Mouse (Mus musculus) kidney, embryonic 14.5 days (tissue): ENCODE results near the gene Agl. TPM values are rescaled to one million over a fixed set of nuclear protein-coding genes. Genes with fewer than 3 reads are reported as not detected.

Experiments
- ATAC-seq: fragments of 200-750 bp; cut with Nextera tagmentation; 2 replicates; pipeline ENCODE4 v1.8.0; 2017; ENCODE audit warnings: moderate number of reproducible peaks, mild to moderate bottlenecking, moderate TSS enrichment, moderate library complexity; ENCODE audit not compliant: low FRiP score, low TSS enrichment
- H3K27ac ChIP-seq: fragments of 300-500 bp; sonication (generic); 2 replicates; pipeline ENCODE4 v1.5.1; 2014; ENCODE audit warnings: low read depth, mild to moderate bottlenecking, low read length, moderate library complexity, mixed read lengths
- H3K27me3 ChIP-seq: fragments of 300-500 bp; sonication (generic); 2 replicates; pipeline ENCODE4 v1.6.1; 2014; ENCODE audit warnings: mild to moderate bottlenecking, low read length; ENCODE audit not compliant: control insufficient read depth, insufficient read depth
- H3K36me3 ChIP-seq: fragments of 300-500 bp; sonication (generic); 2 replicates; pipeline ENCODE4 v1.6.1; 2014; ENCODE audit warnings: low read length, mixed read lengths; ENCODE audit not compliant: control insufficient read depth, insufficient read depth
- H3K4me1 ChIP-seq: fragments of 300-500 bp; sonication (generic); 2 replicates; pipeline ENCODE4 v1.6.1; 2014; ENCODE audit warnings: low read length, mixed read lengths; ENCODE audit not compliant: control insufficient read depth, insufficient read depth
- H3K4me2 ChIP-seq: fragments of 300-500 bp; sonication (generic); replicated peaks from 2 replicates; pipeline ENCODE4 v1.6.1; 2014; ENCODE audit warnings: low read depth, mild to moderate bottlenecking, low read length
- H3K4me3 ChIP-seq: fragments of 300-500 bp; sonication (generic); 2 replicates; pipeline ENCODE4 v1.5.1; 2014; ENCODE audit warnings: mild to moderate bottlenecking, low read length
- H3K9ac ChIP-seq: fragments of 300-500 bp; sonication (generic); 2 replicates; pipeline ENCODE4 v1.6.1; 2014; ENCODE audit warnings: low read depth, mild to moderate bottlenecking, low read length, moderate library complexity
- H3K9me3 ChIP-seq: fragments of 300-500 bp; sonication (generic); 2 replicates; pipeline ENCODE4 v1.6.1; 2016; ENCODE audit warnings: low read length; ENCODE audit not compliant: control insufficient read depth
- WGBS: fragments of 180-500 bp; shearing (Covaris S2); extraction: QIAGEN DNeasy Blood & Tissue Kit; methylation state at CpG from one replicate; pipeline ENCODE4 v1.1.7; 2014; 5-methylcytosine and 5-hydroxymethylcytosine counted together
- polyA plus RNA-seq: library from polyadenylated mRNA; unstranded; fragments of >200 nt; fragmentation: Nextera tagmentation; extraction: Ambion mirVana; gene quantifications from 2 replicates; pipeline ENCODE4 v1.2.1, GENCODE M21; 2014

The Agl gene
- polyA plus RNA-seq, 1 experiment from 2014 or later = 22.2 TPM

DNA sequence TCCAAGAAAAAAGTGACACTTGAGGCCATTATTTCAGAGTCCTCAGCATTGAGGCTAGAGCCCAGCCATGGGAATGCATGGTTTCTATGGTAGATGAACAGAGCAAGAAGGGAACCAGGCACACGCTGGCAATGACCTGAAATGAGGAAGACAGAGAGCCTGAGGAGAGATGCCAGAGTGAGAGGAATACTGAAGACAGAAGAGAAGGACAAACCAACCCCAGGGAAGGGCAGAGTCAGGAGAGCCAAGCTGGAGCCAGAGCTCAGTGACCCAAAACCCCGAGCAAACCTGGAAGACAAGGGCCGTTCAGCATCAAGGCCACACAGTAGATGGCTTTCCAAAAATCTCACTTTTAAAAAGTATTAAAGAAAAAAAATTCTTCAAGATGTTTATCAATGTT lies 2.1 kb downstream of the Agl start:
- Histone ChIP-seq H3K9ac (no peak overlapping the region), H3K27me3 (no peaks in the 10 kb centered on the region), H3K4me1 (peaks cover 15% of the 10 kb centered on the region; the same call in 1 of the 2 replicates), H3K4me3 (no peak overlapping the region), H3K4me2 (no peak overlapping the region), H3K27ac (no peak overlapping the region), H3K36me3 (no peaks in the 10 kb centered on the region), H3K9me3 (no peaks in the 10 kb centered on the region)
- 61% methylated on average over 3 of the region's 3 CpGs for WGBS
- ATAC-seq = no peak

DNA sequence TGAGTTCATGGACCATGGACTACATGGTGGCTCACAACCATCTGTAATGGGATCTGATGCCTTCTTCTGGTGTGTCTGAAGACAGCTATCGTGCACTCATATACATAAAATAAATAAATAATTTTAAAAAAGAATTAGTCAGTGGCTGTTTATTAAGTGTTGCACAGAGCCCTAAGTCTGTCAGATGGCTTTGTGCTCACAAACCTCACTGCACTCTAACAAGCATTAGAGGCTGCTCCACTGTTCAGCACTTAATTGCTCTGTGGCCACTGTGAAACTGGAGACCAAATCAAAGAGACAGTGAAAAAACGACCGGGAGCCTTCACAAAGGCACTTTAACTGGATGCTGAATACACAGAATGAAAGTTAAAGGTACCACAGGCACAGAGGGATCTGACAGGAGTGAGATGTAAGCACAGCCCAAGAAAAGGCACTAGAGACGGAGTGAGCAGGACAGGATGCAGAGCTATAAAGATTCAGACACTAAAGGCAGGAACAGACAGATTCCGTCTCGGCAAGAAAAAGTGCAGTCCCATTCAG lies 3.1 kb downstream of the Agl start:
- peaks cover 15% of the 10 kb centered on the region; the same call in 1 of the 2 replicates for H3K4me1 ChIP-seq
- no peak overlapping the region for H3K9ac ChIP-seq
- peak overlapping the region; percentile 29 for H3K4me2 ChIP-seq
- H3K9me3 ChIP-seq = no peaks in the 10 kb centered on the region
- H3K27me3 ChIP-seq = no peaks in the 10 kb centered on the region
- H3K27ac ChIP-seq = no peak overlapping the region
- no peak for ATAC-seq
- peak overlapping the region; percentile 10; the same call in 1 of the 2 replicates for H3K4me3 ChIP-seq
- WGBS = 14% methylated on average over 6 of the region's 6 CpGs
- no peaks in the 10 kb centered on the region for H3K36me3 ChIP-seq

DNA sequence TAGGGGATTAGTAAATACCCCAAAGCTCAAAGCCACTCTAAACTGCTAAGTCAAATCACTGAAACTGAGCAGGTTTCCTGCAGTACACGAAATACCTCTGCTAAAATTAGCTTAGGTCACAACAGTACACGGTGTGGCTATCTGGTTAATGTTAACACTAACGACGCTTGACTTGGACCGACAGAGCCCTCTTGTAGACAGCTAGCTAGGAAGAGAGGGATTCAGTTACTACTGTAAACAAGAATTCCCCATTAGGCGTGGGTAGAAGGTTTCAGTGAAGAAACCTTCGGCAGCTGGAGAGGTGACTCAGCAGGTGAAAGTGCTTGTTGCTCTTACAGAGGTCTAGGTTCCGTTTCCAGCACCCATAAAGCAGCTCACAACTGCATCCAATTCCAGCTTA lies 6.2 kb downstream of the Agl start:
- no peak overlapping the region for H3K4me2 ChIP-seq
- 27% methylated on average over 8 of the region's 8 CpGs for WGBS
- H3K9me3 ChIP-seq = no peaks in the 10 kb centered on the region
- no peak overlapping the region for H3K27ac ChIP-seq
- H3K4me1 ChIP-seq = peaks cover 10% of the 10 kb centered on the region; the same call in 1 of the 2 replicates
- peaks cover 8% of the 10 kb centered on the region; the same call in 1 of the 2 replicates for H3K36me3 ChIP-seq
- no peaks in the 10 kb centered on the region for H3K27me3 ChIP-seq
- ATAC-seq = peak; percentile 48; the same call in 1 of the 2 replicates
- no peak overlapping the region for H3K4me3 ChIP-seq
- H3K9ac ChIP-seq = no peak overlapping the region

DNA sequence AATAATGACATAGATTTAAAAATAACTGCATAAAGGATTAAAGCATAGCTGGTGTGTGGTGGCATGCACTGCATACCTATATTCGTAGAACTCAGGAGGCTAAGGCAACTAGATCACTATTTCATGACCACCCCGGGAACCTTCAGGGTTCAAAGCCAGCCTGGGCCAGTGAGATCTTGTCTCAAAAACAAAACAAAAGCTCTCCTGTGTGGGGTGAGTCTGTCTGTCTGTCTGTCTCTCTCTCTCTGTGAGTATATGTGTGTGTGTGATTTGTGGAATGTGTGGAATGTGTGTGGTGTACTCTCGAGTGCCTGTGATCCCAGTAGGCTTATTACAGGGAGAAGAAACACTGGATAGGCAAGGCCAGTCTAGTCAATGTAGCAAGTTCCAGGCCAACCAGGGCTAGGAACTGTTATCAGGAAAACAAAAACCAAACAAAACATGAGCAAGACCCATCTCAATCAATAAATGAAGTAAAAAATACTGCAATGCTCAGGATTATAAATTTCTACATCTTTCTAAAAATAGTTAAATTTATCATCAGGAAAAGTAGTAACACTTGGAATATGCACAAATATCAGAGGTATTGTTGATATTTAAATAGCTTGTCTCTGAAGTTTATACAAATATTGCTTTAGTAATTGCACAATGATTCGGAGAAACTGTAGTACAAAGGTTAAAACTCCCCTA lies 9.0 kb downstream of the Agl start:
- ATAC-seq = no peak
- WGBS = 79% methylated on average over 4 of the region's 4 CpGs
- H3K4me3 ChIP-seq = no peak overlapping the region
- H3K4me1 ChIP-seq = no peaks in the 10 kb centered on the region
- no peak overlapping the region for H3K4me2 ChIP-seq
- no peaks in the 10 kb centered on the region for H3K27me3 ChIP-seq
- H3K9me3 ChIP-seq = no peaks in the 10 kb centered on the region
- no peak overlapping the region for H3K27ac ChIP-seq
- peaks cover 11% of the 10 kb centered on the region; the same call in 1 of the 2 replicates for H3K36me3 ChIP-seq
- no peak overlapping the region for H3K9ac ChIP-seq

DNA sequence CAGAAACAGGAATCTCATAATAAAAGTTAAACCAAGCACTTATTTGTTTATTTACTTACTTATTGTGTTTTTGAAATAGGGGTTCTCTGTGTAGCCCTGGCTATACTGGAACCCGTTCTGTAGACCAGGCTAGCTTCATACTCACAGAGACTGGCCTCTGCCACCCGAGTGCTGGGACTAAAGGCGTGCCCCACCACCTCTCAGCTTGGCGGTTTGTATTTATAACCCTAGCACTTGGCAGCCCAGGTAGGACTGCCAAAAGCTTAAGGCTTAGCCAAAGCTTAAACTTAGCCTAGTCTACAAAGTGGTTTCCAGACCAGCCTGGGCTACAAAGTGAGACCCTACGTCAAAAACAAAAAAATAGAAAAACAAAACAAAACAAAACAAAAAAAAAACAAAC lies 19.1 kb downstream of the Agl start:
- no peak for ATAC-seq
- Histone ChIP-seq H3K4me3 (no peak overlapping the region), H3K4me1 (no peaks in the 10 kb centered on the region), H3K9ac (no peak overlapping the region), H3K27me3 (no peaks in the 10 kb centered on the region), H3K4me2 (no peak overlapping the region), H3K36me3 (peaks cover 30% of the 10 kb centered on the region; the same call in 1 of the 2 replicates), H3K27ac (no peak overlapping the region), H3K9me3 (no peaks in the 10 kb centered on the region)
- WGBS = 86% methylated on average over 5 of the region's 5 CpGs

DNA sequence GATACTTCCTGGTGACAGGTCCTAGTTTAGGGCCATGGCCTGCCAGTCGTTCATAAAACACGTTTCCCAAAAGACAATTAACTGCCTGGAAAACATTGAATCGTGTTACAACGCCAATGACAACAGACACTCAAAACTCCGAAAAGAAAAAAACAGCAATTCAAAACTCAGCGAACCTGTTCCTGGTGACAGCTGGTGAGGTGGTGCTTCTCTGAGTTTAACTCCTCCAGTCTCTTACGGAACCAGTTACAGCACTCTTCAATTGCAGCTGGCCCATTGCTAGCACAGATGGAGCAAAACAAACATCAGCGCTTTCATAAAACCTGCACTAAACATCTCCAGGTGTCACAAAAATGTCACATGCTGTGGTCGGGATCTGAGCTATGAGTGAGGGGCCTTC lies 21.4 kb downstream of the Agl start:
- no peaks in the 10 kb centered on the region for H3K9me3 ChIP-seq
- ATAC-seq = 0 out of 2 replicates have a peak, but pooled peaks have one; percentile 40
- WGBS = 26% methylated on average over 9 of the region's 9 CpGs
- H3K4me1 ChIP-seq = no peaks in the 10 kb centered on the region
- no peaks in the 10 kb centered on the region for H3K27me3 ChIP-seq
- H3K4me2 ChIP-seq = no peak overlapping the region
- no peak overlapping the region for H3K27ac ChIP-seq
- H3K4me3 ChIP-seq = no peak overlapping the region
- peaks cover 36% of the 10 kb centered on the region; the same call in 1 of the 2 replicates for H3K36me3 ChIP-seq
- H3K9ac ChIP-seq = no peak overlapping the region

DNA sequence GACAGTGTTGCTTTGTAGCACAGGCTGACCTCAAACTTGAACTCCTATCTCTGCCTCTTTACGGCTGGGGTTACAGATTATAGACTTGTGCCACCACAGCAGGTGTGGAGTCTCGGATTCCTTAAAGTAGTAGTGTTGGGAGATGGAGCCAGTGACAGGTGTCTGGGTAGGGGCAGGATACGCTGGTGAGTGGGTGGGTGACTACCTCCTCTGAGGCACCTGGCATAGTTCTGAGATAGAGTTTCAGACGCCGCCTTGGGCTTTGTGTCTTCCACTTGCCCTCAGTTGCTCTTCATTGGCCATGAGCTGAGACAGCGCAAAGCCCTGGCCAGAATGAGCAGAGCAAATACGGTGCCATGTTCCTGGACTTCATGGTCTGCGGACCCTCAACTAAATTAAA lies 22.1 kb downstream of the Agl start:
- no peaks in the 10 kb centered on the region for H3K27me3 ChIP-seq
- no peaks in the 10 kb centered on the region for H3K9me3 ChIP-seq
- no peaks in the 10 kb centered on the region for H3K4me1 ChIP-seq
- no peak overlapping the region for H3K9ac ChIP-seq
- ATAC-seq = peak; percentile 71
- no peak overlapping the region for H3K27ac ChIP-seq
- H3K36me3 ChIP-seq = peaks cover 38% of the 10 kb centered on the region; the same call in 1 of the 2 replicates
- WGBS = 61% methylated on average over 8 of the region's 8 CpGs
- H3K4me2 ChIP-seq = no peak overlapping the region
- no peak overlapping the region for H3K4me3 ChIP-seq

DNA sequence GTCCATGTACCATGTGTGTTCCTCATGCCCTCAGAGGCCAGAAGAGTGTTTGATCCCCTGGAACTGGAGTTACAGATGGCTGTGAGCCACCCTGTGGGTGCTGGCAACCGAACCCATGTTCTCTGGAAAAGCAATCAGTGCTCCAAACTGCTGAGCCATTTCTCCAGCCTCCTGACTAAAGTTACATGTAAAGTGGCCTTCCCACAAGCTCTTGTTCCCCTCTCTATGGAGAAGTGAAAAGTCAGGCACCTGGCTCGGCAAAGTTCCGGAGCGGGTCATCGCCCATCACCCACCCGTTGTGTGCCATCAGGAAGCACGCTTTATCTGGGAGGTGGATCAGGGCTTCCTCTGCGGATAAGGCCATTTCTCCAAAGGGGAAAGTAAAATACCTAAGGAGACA lies 23.2 kb downstream of the Agl start:
- Histone ChIP-seq H3K36me3 (peaks cover 37% of the 10 kb centered on the region; the same call in 1 of the 2 replicates), H3K27ac (peak overlapping the region; percentile 48; the same call in 1 of the 2 replicates), H3K9me3 (no peaks in the 10 kb centered on the region), H3K4me1 (no peaks in the 10 kb centered on the region), H3K27me3 (no peaks in the 10 kb centered on the region), H3K4me2 (no peak overlapping the region), H3K4me3 (no peak overlapping the region), H3K9ac (no peak overlapping the region)
- 70% methylated on average over 8 of the region's 8 CpGs for WGBS
- ATAC-seq = peak; percentile 73

DNA sequence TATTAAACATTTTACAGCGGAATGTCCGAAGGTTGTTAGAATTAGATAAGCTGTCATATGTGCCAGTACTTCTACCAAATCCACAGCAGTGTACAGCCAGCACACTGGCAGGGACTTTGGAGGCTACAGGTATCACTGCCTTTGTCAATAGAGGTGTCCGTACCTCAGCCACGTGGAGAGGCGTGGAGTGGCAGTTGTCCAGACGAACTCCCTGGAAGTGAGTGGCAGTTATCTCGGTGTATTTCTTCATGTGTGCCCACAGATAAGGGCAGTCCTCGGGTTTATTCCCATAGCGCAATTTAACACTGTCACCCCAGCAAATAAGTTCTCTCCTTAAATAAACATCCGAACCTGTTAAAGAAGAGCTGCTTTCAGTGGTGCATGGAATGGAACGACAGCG lies 23.7 kb downstream of the Agl start:
- peak; percentile 50 for ATAC-seq
- WGBS = 56% methylated on average over 12 of the region's 12 CpGs

More for the DNA sequence above, 23.7 kb downstream of the Agl start:
- H3K4me2 ChIP-seq = no peak overlapping the region
- H3K27me3 ChIP-seq = no peaks in the 10 kb centered on the region
- no peaks in the 10 kb centered on the region for H3K4me1 ChIP-seq
- H3K9ac ChIP-seq = no peak overlapping the region
- no peak overlapping the region for H3K4me3 ChIP-seq
- H3K9me3 ChIP-seq = no peaks in the 10 kb centered on the region
- peaks cover 40% of the 10 kb centered on the region; the same call in 1 of the 2 replicates for H3K36me3 ChIP-seq
- H3K27ac ChIP-seq = peak overlapping the region; percentile 48; the same call in 1 of the 2 replicates
